Mouse (Mus musculus): ENCODE measurements around the gene Gpc3.

The Gpc3 gene

GRCm38 (mm10) chrX:52558526-52558925 is 55.2 kb downstream of the Gpc3 start:
- no peak for ATAC-seq (ENCODE audit: low TSS enrichment)

GRCm38 (mm10) chrX:52557489-52557888 is 56.3 kb downstream of the Gpc3 start:
- ATAC-seq (ENCODE audit: low TSS enrichment): no peak

- ATAC-seq (ENCODE audit: low TSS enrichment): no peak
These were observed 62.5 kb downstream of the Gpc3 start for GRCm38 (mm10) chrX:52551296-52551695.

- ATAC-seq (ENCODE audit: low TSS enrichment): no peak
These were observed 69.1 kb downstream of the Gpc3 start for GRCm38 (mm10) chrX:52544623-52545022.

- ATAC-seq (ENCODE audit: low TSS enrichment): no peak
These were observed 76.5 kb downstream of the Gpc3 start for GRCm38 (mm10) chrX:52537282-52537681.

- ATAC-seq (ENCODE audit: low TSS enrichment): no peak
These were observed 80.0 kb downstream of the Gpc3 start for GRCm38 (mm10) chrX:52533766-52534165.

GRCm38 (mm10) chrX:52533098-52533497 is 80.7 kb downstream of the Gpc3 start:
- ATAC-seq (ENCODE audit: low TSS enrichment): no peak

- no peak for ATAC-seq (ENCODE audit: low TSS enrichment)
These were observed 81.6 kb downstream of the Gpc3 start for GRCm38 (mm10) chrX:52532124-52532523.

GRCm38 (mm10) chrX:52526086-52526485 is 87.7 kb downstream of the Gpc3 start:
- no peak for ATAC-seq (ENCODE audit: low TSS enrichment)

GRCm38 (mm10) chrX:52525132-52525531 is 88.6 kb downstream of the Gpc3 start:
- no peak for ATAC-seq (ENCODE audit: low TSS enrichment)

- ATAC-seq (ENCODE audit: low TSS enrichment): no peak
These were observed 99.2 kb downstream of the Gpc3 start for GRCm38 (mm10) chrX:52514553-52514952.

- no peak for ATAC-seq (ENCODE audit: low TSS enrichment)
These were observed 102.6 kb downstream of the Gpc3 start for GRCm38 (mm10) chrX:52511151-52511550.

GRCm38 (mm10) chrX:52503857-52504256 is 109.9 kb downstream of the Gpc3 start:
- ATAC-seq (ENCODE audit: low TSS enrichment): no peak

- no peak for ATAC-seq (ENCODE audit: low TSS enrichment)
These were observed 124.3 kb downstream of the Gpc3 start for GRCm38 (mm10) chrX:52489461-52489860.

- no peak for ATAC-seq (ENCODE audit: low TSS enrichment)
These were observed 158.6 kb downstream of the Gpc3 start for GRCm38 (mm10) chrX:52455074-52455588.

GRCm38 (mm10) chrX:52453445-52454182 is 160.1 kb downstream of the Gpc3 start:
- ATAC-seq (ENCODE audit: low TSS enrichment): peak; percentile 86

- ATAC-seq (ENCODE audit: low TSS enrichment): no peak
These were observed 164.6 kb downstream of the Gpc3 start for GRCm38 (mm10) chrX:52449177-52449576.

- ATAC-seq (ENCODE audit: low TSS enrichment): no peak
These were observed 165.3 kb downstream of the Gpc3 start for GRCm38 (mm10) chrX:52448496-52448895.

GRCm38 (mm10) chrX:52446530-52446929 is 167.2 kb downstream of the Gpc3 start:
- no peak for ATAC-seq (ENCODE audit: low TSS enrichment)

- no peak for ATAC-seq (ENCODE audit: low TSS enrichment)
These were observed 168.8 kb downstream of the Gpc3 start for GRCm38 (mm10) chrX:52444977-52445376.

- no peak for ATAC-seq (ENCODE audit: low TSS enrichment)
These were observed 172.0 kb downstream of the Gpc3 start for GRCm38 (mm10) chrX:52441798-52442197.

- ATAC-seq (ENCODE audit: low TSS enrichment): no peak
These were observed 174.3 kb downstream of the Gpc3 start for GRCm38 (mm10) chrX:52439421-52439820.

GRCm38 (mm10) chrX:52425605-52426004 is 188.1 kb downstream of the Gpc3 start:
- no peak for ATAC-seq (ENCODE audit: low TSS enrichment)

- ATAC-seq (ENCODE audit: low TSS enrichment): no peak
These were observed 193.9 kb downstream of the Gpc3 start for GRCm38 (mm10) chrX:52419850-52420249.

Data from frontal cortex, adult (tissue).